Mouse (Mus musculus) CH12.LX (cell line): ENCODE data around the gene Dcps. TPM values are rescaled to one million over a fixed set of nuclear protein-coding genes. Genes with fewer than 3 reads are reported as not detected.

Experiments used
- DNase-seq: peaks from one replicate; pipeline ENCODE4 v3.0.0-alpha.2; 2013; ENCODE audit errors: extremely low read depth
- H3K27ac ChIP-seq: 2 replicates; pipeline ENCODE4 v1.5.1; 2012; ENCODE audit warnings: low read depth, mild to moderate bottlenecking, control low read depth, moderate library complexity; ENCODE audit not compliant: insufficient read depth
- H3K27me3 ChIP-seq: replicated peaks from 2 replicates; pipeline ENCODE3; 2012; ENCODE audit warnings: inconsistent platforms
- H3K36me3 ChIP-seq, 2 experiments: replicated peaks in 1 of 2; 2 replicates each; pipeline versions ENCODE3 to v1.6.1; 2012; ENCODE audit warnings: inconsistent platforms in 1 of 2, low read length in 1 of 2, mild to moderate bottlenecking in 1 of 2, mixed read lengths in 1 of 2, moderate library complexity in 1 of 2; ENCODE audit not compliant: control insufficient read depth in 1 of 2, insufficient read depth in 1 of 2
- H3K4me1 ChIP-seq, 2 experiments: 2 replicates each; pipeline ENCODE4 v1.6.1; 2012; ENCODE audit warnings: inconsistent platforms in 1 of 2, moderate library complexity in 1 of 2; ENCODE audit not compliant: insufficient read depth in 2 of 2, control insufficient read depth in 1 of 2
- H3K4me2 ChIP-seq: 2 replicates; pipeline ENCODE4 v1.6.1; 2012; ENCODE audit warnings: low read depth, mild to moderate bottlenecking, control low read depth; ENCODE audit not compliant: poor library complexity, insufficient read depth, severe bottlenecking
- H3K4me3 ChIP-seq, 3 experiments: fragments of 150-350 bp in 1 of 3; sonication (generic) in 1 of 3; replicated peaks in 1 of 3; 2 replicates each; pipeline versions ENCODE3 to v1.5.1; 2011 to 2012; ENCODE audit warnings: low read depth in 2 of 3, low read length in 2 of 3, mild to moderate bottlenecking in 2 of 3, moderate library complexity in 2 of 3, control low read depth in 1 of 3, improper control_type of control experiment in 1 of 3, inconsistent platforms in 1 of 3, mixed read lengths in 1 of 3; ENCODE audit not compliant: poor library complexity in 1 of 3
- H3K79me2 ChIP-seq: replicated peaks from 2 replicates; pipeline ENCODE4 v1.6.1; 2012; ENCODE audit warnings: mild to moderate bottlenecking, moderate library complexity; ENCODE audit not compliant: control insufficient read depth, poor library complexity, insufficient read depth, severe bottlenecking; ENCODE audit errors: extremely low read depth
- H3K9ac ChIP-seq: 2 replicates; pipeline ENCODE4 v1.6.1; 2012; ENCODE audit warnings: low read depth, mild to moderate bottlenecking, control low read depth, moderate library complexity; ENCODE audit not compliant: insufficient read depth
- H3K9me3 ChIP-seq: replicated peaks from 2 replicates; pipeline ENCODE3; 2012; ENCODE audit warnings: low read length, inconsistent platforms, mixed read lengths
- CHD1 ChIP-seq: IDR thresholded peaks from 2 replicates; pipeline ENCODE4 v1.6.1; 2012; ENCODE audit warnings: low read depth, low read length, improper control_type of control experiment, inconsistent platforms
- CTCF ChIP-seq, 2 experiments: IDR thresholded peaks in 1 of 2; conservative IDR thresholded peaks in 1 of 2; 2 replicates each; pipeline ENCODE4 v1.5.1; 2011 to 2012; ENCODE audit warnings: low read depth in 2 of 2, low read length in 2 of 2, improper control_type of control experiment in 1 of 2, inconsistent platforms in 1 of 2, mild to moderate bottlenecking in 1 of 2, moderate library complexity in 1 of 2
- ELF1 ChIP-seq: IDR thresholded peaks from 2 replicates; pipeline ENCODE4 v1.6.1; 2014; ENCODE audit warnings: low read depth, mild to moderate bottlenecking, inconsistent platforms, low read length, improper control_type of control experiment
- EP300 ChIP-seq: IDR thresholded peaks from 2 replicates; pipeline ENCODE4 v1.6.1; 2011; ENCODE audit warnings: low read length, improper control_type of control experiment
- GABPA ChIP-seq: IDR thresholded peaks from 2 replicates; pipeline ENCODE4 v1.6.1; 2012; ENCODE audit warnings: low read depth, low read length, improper control_type of control experiment, inconsistent platforms; ENCODE audit not compliant: insufficient replicate concordance
- JUN ChIP-seq: IDR thresholded peaks from 2 replicates; pipeline ENCODE4 v1.6.1; 2011; ENCODE audit warnings: low read depth, mild to moderate bottlenecking, low read length, improper control_type of control experiment, moderate library complexity; ENCODE audit not compliant: insufficient read depth
- KAT2A ChIP-seq: IDR thresholded peaks from 2 replicates; pipeline ENCODE4 v1.6.1; 2012; ENCODE audit warnings: low read length, improper control_type of control experiment, inconsistent platforms; ENCODE audit not compliant: insufficient replicate concordance
- MAZ ChIP-seq: IDR thresholded peaks from 2 replicates; pipeline ENCODE4 v1.6.1; 2012; ENCODE audit warnings: low read depth, mild to moderate bottlenecking, inconsistent platforms, low read length, improper control_type of control experiment, moderate library complexity
- MXI1 ChIP-seq: IDR thresholded peaks from 2 replicates; pipeline ENCODE4 v1.6.1; 2011; ENCODE audit warnings: mild to moderate bottlenecking, low read depth, low read length, improper control_type of control experiment
- MYC ChIP-seq: IDR thresholded peaks from 2 replicates; pipeline ENCODE4 v1.6.1; 2011; ENCODE audit warnings: low read depth, mild to moderate bottlenecking, improper control_type of control experiment, low read length
- PAX5 ChIP-seq: IDR thresholded peaks from 2 replicates; pipeline ENCODE4 v1.6.1; 2012; ENCODE audit warnings: low read length, inconsistent platforms, mixed read lengths
- RAD21 ChIP-seq: IDR thresholded peaks from 2 replicates; pipeline ENCODE4 v1.6.1; 2011; ENCODE audit warnings: low read depth, mild to moderate bottlenecking, low read length, improper control_type of control experiment, moderate library complexity
- RCOR1 ChIP-seq: conservative IDR thresholded peaks from 2 replicates; pipeline ENCODE4 v1.6.1; 2012; ENCODE audit warnings: low read depth, mild to moderate bottlenecking, inconsistent platforms, low read length, improper control_type of control experiment
- SIN3A ChIP-seq: IDR thresholded peaks from 2 replicates; pipeline ENCODE4 v1.6.1; 2012; ENCODE audit warnings: low read length, improper control_type of control experiment, inconsistent platforms
- TBP ChIP-seq: conservative IDR thresholded peaks from 2 replicates; pipeline ENCODE4 v1.6.1; 2011; ENCODE audit warnings: low read depth, low read length, improper control_type of control experiment
- UBTF ChIP-seq: IDR thresholded peaks from 2 replicates; pipeline ENCODE4 v1.6.1; 2012; ENCODE audit warnings: low read depth, mild to moderate bottlenecking, inconsistent platforms, low read length, improper control_type of control experiment, moderate library complexity
- ZMIZ1 ChIP-seq: IDR thresholded peaks from 2 replicates; pipeline ENCODE4 v1.6.1; 2012; ENCODE audit warnings: low read depth, mild to moderate bottlenecking, inconsistent platforms, low read length, improper control_type of control experiment
- dilution Hi-C: fragments of 300-500 bp; cut with MboI; formaldehyde crosslinking; loops from 2 replicates; pipeline ENCODE4 v1.14.3; 2020; ENCODE audit warnings: low sequenced_read_pairs; ENCODE audit not compliant: extremely low pct_unique_long_range_greater_than_20kb, extremely low pct_ligation_motif_present
- in situ Hi-C: fragments of 300-500 bp; cut with MboI; formaldehyde crosslinking; loops from 3 replicates; pipeline ENCODE4 v1.14.3; 2019; ENCODE audit warnings: low sequenced_read_pairs, low pct_ligation_motif_present, low pct_unique_long_range_greater_than_20kb, mixed read lengths
- polyA plus RNA-seq: library from polyadenylated mRNA; unstranded; fragments of >175 nt; gene quantifications from 2 replicates; pipeline ENCODE4 v1.2.1, GENCODE M21; 2012; ENCODE audit warnings: low read depth; ENCODE audit not compliant: insufficient read length
- total RNA-seq, 2 experiments: library from RNA; depleted of rRNA; stranded (reverse); fragments of 300-350 nt in 1 of 2; fragments of >200 nt in 1 of 2; gene quantifications; 2 replicates each; pipeline ENCODE4 v1.2.3; 2012 to 2014

The Dcps gene
- total and polyA plus RNA-seq, 3 experiments, result 64.3 to 113 (median 94.3) TPM

GRCm38 (mm10) chr9:35145829-35146228 is 30.0 kb downstream of the Dcps start:
- no peak for TF ChIP-seq CHD1
- TF ChIP-seq MXI1, result no peak
- no peak for TF ChIP-seq PAX5
- TF ChIP-seq GABPA, result no peak
- no peak for TF ChIP-seq ELF1
- no peak for TF ChIP-seq RAD21
- TF ChIP-seq EP300, result no peak
- no peak for TF ChIP-seq ZMIZ1
- TF ChIP-seq JUN, result no peak
- TF ChIP-seq UBTF, result no peak
- TF ChIP-seq MYC, result no peak
- TF ChIP-seq CTCF (conservative IDR thresholded peaks at IDR 0.05 in 1 of 2, IDR thresholded peaks at IDR 0.05 in 1 of 2; ENCODE audit: low read depth in 2 of 2, low read length in 2 of 2), result no peak
- no peak for TF ChIP-seq TBP
- no peak for TF ChIP-seq MAZ
- TF ChIP-seq RCOR1, result no peak
- no peak for TF ChIP-seq KAT2A
- no peak for TF ChIP-seq SIN3A
- H3K9me3 ChIP-seq, result no peaks in the 10 kb centered on the region
- DNase-seq, result no peak
- peaks cover 0 to 41% of the 10 kb centered on the region in 2 experiments for H3K36me3 ChIP-seq
- H3K4me3 ChIP-seq, result no peak overlapping the region
- in situ Hi-C loops (no loop called here), dilution Hi-C loops (no loop called here)
- H3K4me1 ChIP-seq, result peaks cover 4 to 12% of the 10 kb centered on the region in 2 experiments; a peak in 2 of 4 replicates
- no peak overlapping the region for H3K27ac ChIP-seq
- no peak overlapping the region for H3K9ac ChIP-seq
- 0 out of 2 replicates have a peak, but pooled peaks cover 1% of the 10 kb centered on the region for H3K79me2 ChIP-seq
- no peak overlapping the region for H3K4me2 ChIP-seq
- H3K27me3 ChIP-seq, result no peaks in the 10 kb centered on the region

GRCm38 (mm10) chr9:35145118-35145517 is 30.7 kb downstream of the Dcps start:
- Histone ChIP-seq H3K36me3 (peaks cover 0 to 43% of the 10 kb centered on the region in 2 experiments), H3K79me2 (0 out of 2 replicates have a peak, but pooled peaks cover 1% of the 10 kb centered on the region), H3K4me1 (peaks cover 4 to 19% of the 10 kb centered on the region in 2 experiments; a peak in 2 of 4 replicates), H3K27me3 (no peaks in the 10 kb centered on the region), H3K4me3 (no peak overlapping the region), H3K27ac (no peak overlapping the region), H3K9ac (no peak overlapping the region), H3K9me3 (no peaks in the 10 kb centered on the region), H3K4me2 (no peak overlapping the region)
- DNase-seq, result no peak
- dilution Hi-C loops (no loop called here), in situ Hi-C loops (no loop called here)
- TF ChIP-seq RCOR1, result no peak
- TF ChIP-seq EP300, result no peak
- TF ChIP-seq CTCF (conservative IDR thresholded peaks at IDR 0.05 in 1 of 2, IDR thresholded peaks at IDR 0.05 in 1 of 2; ENCODE audit: low read depth in 2 of 2, low read length in 2 of 2), result no peak
